Mouse (Mus musculus) heart, embryonic 11.5 days (tissue): ENCODE measurements at regions not wholly inside any gene's neighbourhood (a gene's known extent, or its start where the extent isn't known, plus 50 kb on each side); places are given as distances from the start of the nearest gene placed in this dataset.

Source experiments
- ATAC-seq: fragments of 200-750 bp; cut with Nextera tagmentation; replicated peaks from 2 replicates; pipeline ENCODE4 v1.8.0; 2017; ENCODE audit warnings: moderate library complexity; ENCODE audit not compliant: insufficient number of reproducible peaks, low FRiP score, low TSS enrichment
- H3K27ac ChIP-seq: fragments of 300-500 bp; sonication (generic); 2 replicates; pipeline ENCODE4 v1.5.1; 2014; ENCODE audit warnings: mild to moderate bottlenecking, low read depth, low read length
- H3K27me3 ChIP-seq: fragments of 300-500 bp; sonication (generic); 2 replicates; pipeline ENCODE4 v1.6.1; 2014; ENCODE audit warnings: mild to moderate bottlenecking, low read length, mixed read lengths; ENCODE audit not compliant: control insufficient read depth, insufficient read depth
- H3K36me3 ChIP-seq: fragments of 300-500 bp; sonication (generic); 2 replicates; pipeline ENCODE4 v1.6.1; 2014; ENCODE audit warnings: mild to moderate bottlenecking, low read length, moderate library complexity, mixed read lengths; ENCODE audit not compliant: control insufficient read depth, insufficient read depth
- H3K4me1 ChIP-seq: fragments of 300-500 bp; sonication (generic); 2 replicates; pipeline ENCODE4 v1.6.1; 2014; ENCODE audit warnings: low read length; ENCODE audit not compliant: control insufficient read depth, insufficient read depth
- H3K4me2 ChIP-seq: fragments of 300-500 bp; sonication (generic); 2 replicates; pipeline ENCODE4 v1.6.1; 2014; ENCODE audit warnings: mild to moderate bottlenecking, moderate library complexity
- H3K4me3 ChIP-seq: fragments of 300-500 bp; sonication (generic); 2 replicates; pipeline ENCODE4 v1.5.1; 2014; ENCODE audit warnings: low read depth, low read length
- H3K9ac ChIP-seq: fragments of 300-500 bp; sonication (generic); 2 replicates; pipeline ENCODE4 v1.6.1; 2014; ENCODE audit warnings: mild to moderate bottlenecking, low read depth, low read length, moderate library complexity
- H3K9me3 ChIP-seq: fragments of 300-500 bp; sonication (generic); replicated peaks from 2 replicates; pipeline ENCODE4 v1.6.1; 2016; ENCODE audit warnings: low read length; ENCODE audit not compliant: control insufficient read depth
- WGBS: fragments of 180-500 bp; shearing (Covaris S2); extraction: QIAGEN DNeasy Blood & Tissue Kit; methylation state at CpG from one replicate; pipeline ENCODE4 v1.1.7; 2014; ENCODE audit not compliant: insufficient replicate concordance; 5-methylcytosine and 5-hydroxymethylcytosine counted together

- H3K9ac ChIP-seq: no peak overlapping the region
- ATAC-seq: peak; percentile 52; the same call in 1 of the 2 replicates
- no peaks in the 10 kb centered on the region for H3K9me3 ChIP-seq
- H3K4me2 ChIP-seq: no peak overlapping the region
- H3K36me3 ChIP-seq: no peaks in the 10 kb centered on the region
- 31% methylated on average over 5 of the region's 5 CpGs for WGBS
- no peak overlapping the region for H3K4me3 ChIP-seq
- H3K4me1 ChIP-seq: peaks cover 11% of the 10 kb centered on the region
- H3K27me3 ChIP-seq: no peaks in the 10 kb centered on the region
- peak overlapping the region; percentile 81 for H3K27ac ChIP-seq
Measured at GRCm38 (mm10) chr13:110696549-110696948, 301.7 kb downstream of the Plk2 start.

- H3K36me3 ChIP-seq: no peaks in the 10 kb centered on the region
- H3K9me3 ChIP-seq: no peaks in the 10 kb centered on the region
- H3K27me3 ChIP-seq: no peaks in the 10 kb centered on the region
- H3K4me3 ChIP-seq: no peak overlapping the region
- H3K9ac ChIP-seq: no peak overlapping the region
- H3K4me1 ChIP-seq: peaks cover 3% of the 10 kb centered on the region; the same call in 1 of the 2 replicates
- no peak overlapping the region for H3K27ac ChIP-seq
- no peak for ATAC-seq
- no peak overlapping the region for H3K4me2 ChIP-seq
- 59% methylated on average over 2 of the region's 2 CpGs for WGBS
Measured at GRCm38 (mm10) chr13:110704261-110704660, 309.4 kb downstream of the Plk2 start.

GRCm38 (mm10) chr13:110710847-110711246 lies 316.0 kb downstream of the Plk2 start:
- no peak overlapping the region for H3K4me2 ChIP-seq
- no peak overlapping the region for H3K9ac ChIP-seq
- peaks cover 3% of the 10 kb centered on the region; the same call in 1 of the 2 replicates for H3K4me1 ChIP-seq
- H3K9me3 ChIP-seq: no peaks in the 10 kb centered on the region
- 75% methylated on average over 4 of the region's 4 CpGs for WGBS
- no peaks in the 10 kb centered on the region for H3K36me3 ChIP-seq
- no peak overlapping the region for H3K27ac ChIP-seq
- no peaks in the 10 kb centered on the region for H3K27me3 ChIP-seq
- no peak for ATAC-seq
- H3K4me3 ChIP-seq: no peak overlapping the region

GRCm38 (mm10) chr13:110712527-110712926 lies 317.7 kb downstream of the Plk2 start:
- H3K4me1 ChIP-seq: no peaks in the 10 kb centered on the region
- no peak overlapping the region for H3K27ac ChIP-seq
- ATAC-seq: no peak
- H3K36me3 ChIP-seq: no peaks in the 10 kb centered on the region
- no peak overlapping the region for H3K4me2 ChIP-seq
- no peak overlapping the region for H3K4me3 ChIP-seq
- H3K9ac ChIP-seq: no peak overlapping the region
- 28% methylated on average over 3 of the region's 3 CpGs for WGBS
- no peaks in the 10 kb centered on the region for H3K9me3 ChIP-seq
- no peaks in the 10 kb centered on the region for H3K27me3 ChIP-seq

- no peak overlapping the region for H3K9ac ChIP-seq
- no peaks in the 10 kb centered on the region for H3K27me3 ChIP-seq
- no peak overlapping the region for H3K4me3 ChIP-seq
- H3K4me1 ChIP-seq: peaks cover 4% of the 10 kb centered on the region; the same call in 1 of the 2 replicates
- no peaks in the 10 kb centered on the region for H3K36me3 ChIP-seq
- H3K9me3 ChIP-seq: no peaks in the 10 kb centered on the region
- H3K4me2 ChIP-seq: no peak overlapping the region
- H3K27ac ChIP-seq: no peak overlapping the region
- 88% methylated on average over 10 of the region's 10 CpGs for WGBS
- ATAC-seq: no peak
Measured at GRCm38 (mm10) chr13:110722170-110722569, 327.3 kb downstream of the Plk2 start.

GRCm38 (mm10) chr13:110722752-110723151 lies 327.9 kb downstream of the Plk2 start:
- H3K36me3 ChIP-seq: no peaks in the 10 kb centered on the region

GRCm38 (mm10) chr13:110724836-110725235 lies 330.0 kb downstream of the Plk2 start:
- H3K4me1 ChIP-seq: peaks cover 4% of the 10 kb centered on the region; the same call in 1 of the 2 replicates
- no peak overlapping the region for H3K4me3 ChIP-seq
- no peak overlapping the region for H3K4me2 ChIP-seq
- no peak overlapping the region for H3K9ac ChIP-seq
- ATAC-seq: no peak
- no peak overlapping the region for H3K27ac ChIP-seq
- no peaks in the 10 kb centered on the region for H3K36me3 ChIP-seq
- H3K27me3 ChIP-seq: no peaks in the 10 kb centered on the region
- H3K9me3 ChIP-seq: no peaks in the 10 kb centered on the region
- 80% methylated on average over 2 of the region's 2 CpGs for WGBS

More at GRCm38 (mm10) chr13:110722752-110723151, 327.9 kb downstream of the Plk2 start:
- no peak overlapping the region for H3K4me2 ChIP-seq
- H3K9ac ChIP-seq: no peak overlapping the region
- H3K4me1 ChIP-seq: peaks cover 4% of the 10 kb centered on the region; the same call in 1 of the 2 replicates
- 73% methylated on average over 6 of the region's 6 CpGs for WGBS
- H3K27me3 ChIP-seq: no peaks in the 10 kb centered on the region
- ATAC-seq: no peak
- H3K27ac ChIP-seq: no peak overlapping the region
- H3K4me3 ChIP-seq: no peak overlapping the region
- H3K9me3 ChIP-seq: no peaks in the 10 kb centered on the region

GRCm38 (mm10) chr13:110725821-110726220 lies 331.0 kb downstream of the Plk2 start:
- Histone ChIP-seq H3K27ac (no peak overlapping the region), H3K9me3 (no peaks in the 10 kb centered on the region), H3K9ac (no peak overlapping the region), H3K36me3 (no peaks in the 10 kb centered on the region), H3K4me3 (no peak overlapping the region), H3K27me3 (no peaks in the 10 kb centered on the region), H3K4me2 (no peak overlapping the region), H3K4me1 (peaks cover 4% of the 10 kb centered on the region; the same call in 1 of the 2 replicates)
- ATAC-seq: no peak
- 75% methylated on average over 3 of the region's 3 CpGs for WGBS

GRCm38 (mm10) chr13:110735511-110735910 lies 340.7 kb downstream of the Plk2 start:
- Histone ChIP-seq H3K9ac (no peak overlapping the region), H3K4me1 (no peaks in the 10 kb centered on the region), H3K4me3 (no peak overlapping the region), H3K27ac (no peak overlapping the region), H3K4me2 (no peak overlapping the region), H3K36me3 (no peaks in the 10 kb centered on the region), H3K27me3 (no peaks in the 10 kb centered on the region), H3K9me3 (no peaks in the 10 kb centered on the region)
- WGBS: 61% methylated on average over 5 of the region's 5 CpGs
- no peak for ATAC-seq
